Comparison of ENCODE assay signal across 23 mouse cellular contexts in the genomic region with DNA sequence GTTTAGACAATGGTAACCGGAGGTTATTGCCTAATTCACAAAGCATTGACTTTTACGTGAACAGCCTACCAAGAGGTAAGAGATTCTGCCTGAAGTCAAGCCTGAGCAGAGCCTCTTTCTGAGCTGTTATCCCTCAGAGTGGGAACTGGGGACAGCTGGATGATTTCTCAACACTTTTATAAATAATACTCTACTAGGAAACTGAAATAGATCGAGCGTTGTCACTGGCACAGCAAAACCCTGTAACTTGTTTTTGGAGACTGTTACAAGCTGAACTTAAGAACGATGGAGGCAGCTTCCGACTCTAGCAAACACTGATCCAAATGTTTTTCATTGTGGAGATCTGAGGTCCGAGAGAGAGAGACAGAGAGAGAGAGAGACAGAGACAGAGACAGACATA. TPM values are rescaled to one million over a fixed set of nuclear protein-coding genes. Genes with fewer than 3 reads are reported as not detected.
DNase-seq lines count a peak whose midpoint lies in the region; ATAC-seq and TF ChIP-seq lines count a peak whose summit lies in the region.
"Had no signal": no experiment of that assay in that cellular context is flagged by ENCODE, and none has a peak within 500 bp of the region (broad histone marks: within the 10 kb centered on the region; RNA-seq: fewer than 3 reads in every experiment).

No protein-coding gene starts in this region.

- no peak overlapping the region for H3K4me2 ChIP-seq in kidney, embryonic 16.5 days (replicated peaks; ENCODE audit: low read depth, low read length)
- H3K4me2 ChIP-seq: embryonic facial prominence, embryonic 13.5 days; heart, embryonic 11.5 days; liver, embryonic 13.5 days; midbrain, embryonic 12.5 days had no signal

- H3K4me1 ChIP-seq in lung, adult 2 months (ENCODE audit: control insufficient read depth, insufficient read depth, low read length): no peaks in the 10 kb centered on the region; the same call in 1 of the 2 replicates
- H3K4me1 ChIP-seq in kidney, embryonic 16.5 days (ENCODE audit: insufficient read depth, low read length): no peaks in the 10 kb centered on the region
- H3K4me1 ChIP-seq: embryonic facial prominence, embryonic 13.5 days; liver, embryonic 13.5 days; midbrain, embryonic 12.5 days had no signal

- TF ChIP-seq CTCF in lung, adult 2 months (IDR thresholded peaks at IDR 0.05; ENCODE audit: insufficient read depth, low read length): no peak

- 70% methylated on average over 7 of the region's 7 CpGs for WGBS in lung, adult 2 months
- 81% methylated on average over 7 of the region's 7 CpGs for WGBS in kidney, embryonic 16.5 days

- peak; percentile 12 for DNase-seq in lung, postnatal 25 days (ENCODE audit: low spot score)
- DNase-seq in lung, adult 2 months: no peak
- DNase-seq in layer of hippocampus, adult 18-20 months (ENCODE audit: low spot score in 2 of 2): peak; percentile 23 to 75
- DNase-seq in left cerebral cortex, adult 18-20 months (ENCODE audit: low spot score in 2 of 2): peak; percentile 9 to 36
- DNase-seq in right cerebral cortex, postnatal 25 days: peak; percentile 16
- no peak for DNase-seq in gastrocnemius, adult 8-10 months (ENCODE audit: low spot score in 2 of 2)
- DNase-seq: adrenal gland, postnatal 36 days; cerebellum, adult 9-11 months; gastrocnemius, postnatal 25 days; heart, postnatal 14 days; kidney, adult 18-20 months; kidney, postnatal 36 days; liver, embryonic 13.5 days had no signal

- H3K4me3 ChIP-seq in lung, adult 2 months (replicated peaks; ENCODE audit: extremely low read depth, low read depth, low read length): no peak overlapping the region
- no peak overlapping the region for H3K4me3 ChIP-seq in kidney, embryonic 16.5 days (ENCODE audit: low read length)
- H3K4me3 ChIP-seq: embryonic facial prominence, embryonic 13.5 days; liver, embryonic 13.5 days; midbrain, embryonic 12.5 days had no signal

- ATAC-seq in kidney, embryonic 16.5 days (ENCODE audit: low FRiP score, low TSS enrichment): no peak
- ATAC-seq: hindbrain, embryonic 16.5 days had no signal

- no peak overlapping the region for H3K27ac ChIP-seq in kidney, embryonic 16.5 days (ENCODE audit: low read length)
- H3K27ac ChIP-seq: embryonic facial prominence, embryonic 13.5 days; liver, embryonic 13.5 days; macrophage; midbrain, embryonic 12.5 days had no signal

- no peaks in the 10 kb centered on the region for H3K36me3 ChIP-seq in kidney, embryonic 16.5 days (ENCODE audit: insufficient read depth, low read length)
- H3K36me3 ChIP-seq: embryonic facial prominence, embryonic 13.5 days; liver, embryonic 13.5 days; midbrain, embryonic 12.5 days had no signal

- TF ChIP-seq POLR2A in lung, adult 2 months (IDR thresholded peaks at IDR 0.05; ENCODE audit: borderline replicate concordance, extremely low read depth, low read depth, low read length): no peak

- no peaks in the 10 kb centered on the region for H3K27me3 ChIP-seq in kidney, embryonic 16.5 days (ENCODE audit: insufficient read depth, low read length)
- H3K27me3 ChIP-seq: embryonic facial prominence, embryonic 13.5 days; liver, embryonic 13.5 days; midbrain, embryonic 12.5 days had no signal

- H3K9me3 ChIP-seq in kidney, embryonic 16.5 days (ENCODE audit: low read length): 0 out of 2 replicates have a peak, but pooled peaks cover 2% of the 10 kb centered on the region
- H3K9me3 ChIP-seq: embryonic facial prominence, embryonic 13.5 days; liver, embryonic 13.5 days; midbrain, embryonic 12.5 days had no signal

- H3K9ac ChIP-seq in kidney, embryonic 16.5 days (replicated peaks; ENCODE audit: low read length): no peak overlapping the region
- H3K9ac ChIP-seq: embryonic facial prominence, embryonic 13.5 days; liver, embryonic 13.5 days; midbrain, embryonic 12.5 days had no signal

RNA-seq across cellular contexts. Expression of gene Xcl1, which starts 4.2 kb away (rescaled TPM):
- 0.38 and 0.59 TPM in 2 replicates for polyA plus RNA-seq in lung, adult 2 months (2012; rRNA removed)
- total RNA-seq in layer of hippocampus, adult 18-20 months (2021): not detected
- not detected for total RNA-seq in left cerebral cortex, adult 18-20 months (2021)
- total RNA-seq in gastrocnemius, adult 8-10 months (2022): not detected
- polyA plus RNA-seq in kidney, embryonic 16.5 days (2015; fragmentation: Nextera tagmentation; extraction: Ambion mirVana): not detected in 2 replicates
- total RNA-seq: ES-E14; gastrocnemius, postnatal 25 days; heart, postnatal 14 days had no signal
- polyA plus RNA-seq: embryonic facial prominence, embryonic 13.5 days; heart, embryonic 11.5 days; hindbrain, embryonic 16.5 days; limb, embryonic 11.5 days; liver, embryonic 13.5 days; macrophage; midbrain, embryonic 12.5 days; neural tube, embryonic 14.5 days; stomach, embryonic 16.5 days had no signal

Comparison
In these comparisons a context has a peak if more than half of its experiments do, and no peak if none do; other contexts are left out.
1. DNase-seq: peak in lung, postnatal 25 days (single experiment), layer of hippocampus, adult 18-20 months (2 of 2), left cerebral cortex, adult 18-20 months (2 of 2) and right cerebral cortex, postnatal 25 days (single experiment); none in lung, adult 2 months (single experiment) and gastrocnemius, adult 8-10 months (0 of 2).